Mouse (Mus musculus): ENCODE data around the gene Kif19a.

Gene Kif19a

GRCm38 (mm10) chr11:114807686-114808427 is 42.7 kb downstream of the Kif19a start:
- no peak for DNase-seq (ENCODE audit: low spot score in 2 of 2)

- DNase-seq (ENCODE audit: low spot score in 2 of 2), result no peak
These were observed 44.2 kb downstream of the Kif19a start for GRCm38 (mm10) chr11:114809371-114809770.

GRCm38 (mm10) chr11:114810344-114810743 is 45.2 kb downstream of the Kif19a start:
- DNase-seq (ENCODE audit: low spot score in 2 of 2), result no peak

- DNase-seq (ENCODE audit: low spot score in 2 of 2), result peak; percentile 84 to 97
These were observed 47.6 kb downstream of the Kif19a start for GRCm38 (mm10) chr11:114812731-114813240.

- DNase-seq (ENCODE audit: low spot score in 2 of 2), result no peak
These were observed 49.8 kb downstream of the Kif19a start for GRCm38 (mm10) chr11:114814873-114815592.

GRCm38 (mm10) chr11:114816934-114817333 is 51.7 kb downstream of the Kif19a start:
- no peak for DNase-seq (ENCODE audit: low spot score in 2 of 2)

GRCm38 (mm10) chr11:114818185-114818584 is 53.0 kb downstream of the Kif19a start:
- DNase-seq (ENCODE audit: low spot score in 2 of 2), result no peak

- no peak for DNase-seq (ENCODE audit: low spot score in 2 of 2)
These were observed 53.9 kb downstream of the Kif19a start for GRCm38 (mm10) chr11:114819110-114819509.

GRCm38 (mm10) chr11:114820444-114820843 is 55.3 kb downstream of the Kif19a start:
- DNase-seq (ENCODE audit: low spot score in 2 of 2), result no peak

GRCm38 (mm10) chr11:114821325-114821724 is 56.1 kb downstream of the Kif19a start:
- DNase-seq (ENCODE audit: low spot score in 2 of 2), result no peak

- no peak for DNase-seq (ENCODE audit: low spot score in 2 of 2)
These were observed 57.5 kb downstream of the Kif19a start for GRCm38 (mm10) chr11:114822727-114823126.

- no peak for DNase-seq (ENCODE audit: low spot score in 2 of 2)
These were observed 58.1 kb downstream of the Kif19a start for GRCm38 (mm10) chr11:114823199-114823725.

GRCm38 (mm10) chr11:114826686-114827085 is 61.5 kb downstream of the Kif19a start:
- no peak for DNase-seq (ENCODE audit: low spot score in 2 of 2)

- peak; percentile 65 to 79 for DNase-seq (ENCODE audit: low spot score in 2 of 2)
These were observed 64.6 kb downstream of the Kif19a start for GRCm38 (mm10) chr11:114829499-114830432.

GRCm38 (mm10) chr11:114830433-114830773 is 65.2 kb downstream of the Kif19a start:
- no peak for DNase-seq (ENCODE audit: low spot score in 2 of 2)

- no peak for DNase-seq (ENCODE audit: low spot score in 2 of 2)
These were observed 68.0 kb downstream of the Kif19a start for GRCm38 (mm10) chr11:114833166-114833565.
